Mouse (Mus musculus): ENCODE data around the gene Thbd.

DNA sequence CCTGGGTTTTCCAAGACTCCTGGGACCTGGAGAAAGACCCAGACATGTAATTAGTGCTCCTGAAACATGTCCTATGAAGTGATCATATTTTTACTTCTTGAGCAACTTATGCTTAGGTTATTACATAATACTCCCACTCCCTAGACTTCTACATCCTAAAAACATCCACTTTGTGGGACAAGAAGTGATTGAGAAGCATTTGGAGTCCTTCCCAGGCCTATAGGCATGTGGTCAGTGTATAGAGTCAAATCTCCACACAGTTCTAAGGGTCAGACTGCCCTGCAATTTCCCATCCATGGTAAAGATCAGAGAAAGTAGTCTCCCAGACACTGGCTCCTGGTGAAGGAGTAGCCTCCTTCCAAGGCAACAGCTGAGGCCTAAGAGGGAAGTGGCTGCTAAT, 47.4 kb upstream of the Thbd start:
- TF ChIP-seq POLR2A (IDR thresholded peaks at IDR 0.05; ENCODE audit: borderline replicate concordance, extremely low read depth, low read depth, low read length) (no peak), CTCF (IDR thresholded peaks at IDR 0.05; ENCODE audit: insufficient read depth, low read length) (no peak)

Measured in lung, adult 2 months (tissue).